Mouse (Mus musculus) NIH3T3 (cell line): ENCODE results near the gene Chid1.
"Not testable (repeated sequence)": the region's sequence is repeated elsewhere in the genome, so short reads cannot be mapped to it uniquely, and the experiment has no call there.

Source experiments
- DNase-seq: peaks from one replicate; pipeline ENCODE4 v3.0.0-alpha.2; 2012; ENCODE audit warnings: low read depth

Chid1 gene

GRCm38 (mm10) chr7:141460391-141461113 lies 79.1 kb downstream of the Chid1 start, which contains the start of gene Cracr2b:
Gene Cracr2b, plus strand, starts transcription at chr7:141461094.
- no peak for DNase-seq

GRCm38 (mm10) chr7:141460001-141460390 lies 79.7 kb downstream of the Chid1 start:
- no peak for DNase-seq

GRCm38 (mm10) chr7:141459301-141459711 lies 80.4 kb downstream of the Chid1 start:
- DNase-seq, result no peak

- DNase-seq, result no peak
Observed at GRCm38 (mm10) chr7:141458661-141459060, 81.0 kb downstream of the Chid1 start.

GRCm38 (mm10) chr7:141457986-141458660 lies 81.5 kb downstream of the Chid1 start:
- peak; percentile 73 for DNase-seq

- DNase-seq, result no peak
Observed at GRCm38 (mm10) chr7:141457236-141457635, 82.4 kb downstream of the Chid1 start.

- no peak for DNase-seq
Observed at GRCm38 (mm10) chr7:141456739-141457138, 82.9 kb downstream of the Chid1 start.

- peak; percentile 64 for DNase-seq
Observed at GRCm38 (mm10) chr7:141455610-141456314, 83.9 kb downstream of the Chid1 start.

GRCm38 (mm10) chr7:141454967-141455551 lies 84.6 kb downstream of the Chid1 start, which contains the start of gene Pnpla2:
Gene Pnpla2, plus strand, starts transcription at chr7:141455198.
- DNase-seq, result peak; percentile 90

- no peak for DNase-seq
Observed at GRCm38 (mm10) chr7:141453636-141454035, 86.0 kb downstream of the Chid1 start.

GRCm38 (mm10) chr7:141451928-141452327 lies 87.7 kb downstream of the Chid1 start:
- DNase-seq, result no peak

GRCm38 (mm10) chr7:141447110-141447991 lies 92.3 kb downstream of the Chid1 start, which contains the start of gene Rplp2:
Gene Rplp2, plus strand, starts transcription at chr7:141447370.
- DNase-seq, result peak; percentile 91

- not testable (repeated sequence) for DNase-seq
Observed at GRCm38 (mm10) chr7:141446374-141446773, 93.3 kb downstream of the Chid1 start.

GRCm38 (mm10) chr7:141443828-141444237 lies 95.8 kb downstream of the Chid1 start, which contains the start of gene Pidd1:
Gene Pidd1, minus strand, starts transcription at chr7:141444025.
- peak; percentile 83 for DNase-seq
